Mouse (Mus musculus) thymus, postnatal 10 days (tissue): ENCODE data around the gene Htr1d.

Experiments used
- DNase-seq, 2 experiments: peaks; one replicate each; pipeline ENCODE4 v3.0.0; 2021; ENCODE audit warnings: low spot score in 2 of 2

The Htr1d gene

DNA sequence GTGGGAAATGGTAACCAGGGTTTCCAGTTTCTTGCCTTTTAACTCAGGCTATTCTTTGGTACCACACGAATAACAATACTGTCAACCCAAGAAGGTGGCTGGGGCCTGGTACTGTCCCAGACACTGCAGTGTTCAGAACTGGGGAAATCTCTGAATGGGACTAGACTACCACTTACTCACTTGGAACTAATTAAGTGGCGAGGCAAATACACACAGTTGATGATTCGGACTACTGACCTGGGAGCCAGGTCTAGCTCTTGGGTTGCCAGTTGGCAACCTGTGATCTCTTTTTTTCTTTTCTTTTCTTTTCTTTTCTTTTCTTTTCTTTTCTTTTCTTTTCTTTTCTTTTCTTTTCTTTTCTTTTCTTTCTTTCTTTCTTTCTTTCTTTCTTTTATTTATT lies 29.0 kb downstream of the Htr1d start:
- DNase-seq: no peak

DNA sequence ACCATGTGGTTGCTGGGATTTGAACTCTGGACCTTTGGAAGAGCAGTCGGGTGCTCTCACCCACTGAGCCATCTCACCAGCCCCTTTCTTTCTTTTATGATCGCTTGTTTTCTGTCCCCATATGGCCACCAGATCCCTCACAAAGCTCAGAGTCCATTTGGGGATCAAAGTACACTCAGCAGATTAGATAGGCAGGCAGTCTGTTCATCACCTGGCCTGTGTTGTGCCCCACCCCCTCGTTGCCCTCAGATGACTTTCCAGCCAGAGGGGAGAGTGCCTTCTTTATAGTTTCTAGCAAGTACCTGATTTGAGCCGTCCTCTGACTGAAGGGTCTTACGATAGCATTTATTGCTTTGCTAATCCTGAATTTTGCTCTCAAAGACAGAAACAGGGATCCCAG lies 29.5 kb downstream of the Htr1d start:
- DNase-seq: no peak

DNA sequence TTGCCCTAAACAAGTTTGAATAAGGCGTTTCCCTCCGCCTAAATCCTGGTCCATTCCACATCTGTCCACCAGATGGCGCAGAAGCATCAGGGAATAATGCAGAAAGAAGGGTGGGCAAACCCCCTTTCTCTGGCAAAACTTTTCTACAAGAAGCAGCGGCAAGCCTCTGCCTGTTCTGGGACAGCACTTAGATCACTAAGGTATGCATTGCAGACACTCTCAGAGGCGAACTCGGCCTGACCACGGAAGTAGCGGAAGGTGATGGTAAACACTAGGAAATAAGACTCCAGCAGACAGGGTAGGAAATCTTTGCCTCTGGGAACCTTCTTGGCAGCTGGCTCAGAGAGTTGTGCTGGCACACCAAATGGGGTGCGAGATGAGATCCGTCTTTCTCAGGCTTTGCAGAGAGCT lies 31.5 kb downstream of the Htr1d start:
- DNase-seq: peak; percentile 45 to 72

DNA sequence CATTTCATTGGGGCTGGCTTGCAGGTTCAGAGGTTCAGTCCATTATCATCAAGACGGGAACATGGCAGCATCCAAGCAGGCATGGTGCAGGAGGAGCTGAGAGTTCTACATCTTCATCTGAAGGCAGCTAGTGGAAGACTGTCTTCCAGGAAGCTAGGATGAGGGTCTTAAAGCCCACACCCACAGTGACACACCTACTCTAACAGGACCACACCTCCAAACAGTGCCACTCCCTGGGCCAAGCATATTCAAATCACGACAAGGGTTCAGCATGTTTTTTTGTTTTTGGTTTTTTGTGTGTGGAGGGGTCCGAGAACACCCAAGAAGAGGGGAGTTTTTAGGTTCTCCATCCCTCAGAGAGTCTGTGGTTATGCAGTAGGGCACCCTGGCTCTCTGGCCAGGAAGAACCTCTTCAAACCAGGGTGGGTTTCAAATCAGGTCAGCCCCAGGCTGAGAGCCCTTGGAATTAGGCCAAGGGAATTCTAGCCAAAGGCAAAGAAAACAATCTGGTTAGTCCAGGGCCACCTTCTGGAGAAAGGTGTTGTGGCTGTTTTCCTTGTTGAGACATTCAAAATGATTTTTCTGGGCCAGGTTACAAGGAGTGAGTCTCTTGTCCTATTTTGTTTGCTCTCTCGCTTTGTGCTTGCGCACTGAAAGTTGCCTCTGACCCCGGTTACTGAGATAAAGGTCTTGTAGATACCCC lies 33.3 kb downstream of the Htr1d start:
- DNase-seq: no peak

DNA sequence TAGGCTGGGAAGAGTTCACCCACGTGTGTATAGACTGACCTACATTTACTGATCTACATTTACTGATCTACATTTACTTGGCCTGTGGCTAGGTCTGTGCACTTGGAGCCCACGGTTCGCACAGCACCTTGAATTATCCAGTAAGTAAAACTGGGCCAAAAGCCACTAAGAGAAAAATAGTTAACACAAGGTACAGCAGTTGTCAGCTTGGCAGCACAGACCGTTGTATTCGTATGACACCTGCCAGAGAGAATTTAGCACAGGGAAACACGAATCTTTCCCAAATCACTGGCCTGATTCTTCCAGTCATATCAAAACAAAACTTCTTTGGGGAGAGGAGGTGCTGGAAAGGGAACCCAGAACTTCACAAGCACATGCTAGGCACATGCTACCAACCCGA lies 35.0 kb downstream of the Htr1d start:
- DNase-seq: no peak

DNA sequence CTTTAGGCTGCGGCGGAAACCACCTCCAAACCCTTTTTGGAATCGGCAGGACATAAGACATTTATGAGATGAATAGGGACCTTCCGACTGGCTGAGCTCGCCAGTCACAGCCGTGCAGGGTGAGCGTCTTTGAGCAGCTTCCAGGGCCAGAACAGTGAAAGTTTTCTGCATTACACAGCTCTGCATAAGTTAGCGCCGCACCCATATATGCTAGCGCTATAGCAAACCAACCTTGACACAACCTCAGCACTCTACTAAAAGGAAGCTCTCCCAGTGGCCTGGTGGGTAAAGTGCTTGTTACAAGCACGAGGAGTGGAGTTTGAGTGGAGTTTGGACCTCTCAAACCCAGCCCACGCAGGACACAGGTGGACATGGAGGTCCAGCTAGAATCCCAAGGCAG lies 35.9 kb downstream of the Htr1d start:
- no peak for DNase-seq

DNA sequence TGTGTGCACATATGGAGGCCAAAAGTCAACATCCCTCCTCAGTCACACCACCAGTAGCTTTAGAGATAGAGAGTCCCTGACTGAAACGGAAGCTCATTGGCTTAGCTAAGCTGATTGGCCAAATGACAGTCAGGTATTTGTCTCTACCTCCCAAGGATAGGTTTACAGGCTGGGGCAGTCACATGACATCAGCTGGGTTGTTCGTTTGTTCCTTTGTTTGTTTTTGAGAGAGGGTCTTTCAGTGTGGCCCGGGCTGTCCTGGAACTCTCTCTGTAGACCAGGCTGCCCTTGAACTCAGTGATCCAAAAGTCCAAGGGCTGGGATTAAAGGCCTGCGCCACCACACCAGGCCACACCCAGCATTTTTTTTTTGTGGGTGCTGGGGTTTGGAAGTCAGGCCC lies 37.9 kb downstream of the Htr1d start:
- no peak for DNase-seq

DNA sequence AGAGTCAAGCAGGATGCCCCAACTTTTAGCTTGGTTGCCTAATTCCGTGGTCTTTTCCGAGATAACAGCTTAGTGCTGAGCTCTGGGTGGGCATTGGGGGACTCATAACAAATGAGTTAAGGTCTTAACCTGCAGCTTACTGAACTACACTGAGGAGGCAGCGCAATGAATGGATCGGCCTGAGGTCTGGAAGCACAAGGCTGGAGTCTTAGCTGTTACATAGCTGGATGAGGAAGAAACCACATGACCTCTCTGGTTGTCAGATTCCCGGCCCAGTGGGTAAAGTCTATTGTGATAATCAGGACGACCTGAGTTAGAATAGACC lies 38.4 kb downstream of the Htr1d start:
- no peak for DNase-seq

DNA sequence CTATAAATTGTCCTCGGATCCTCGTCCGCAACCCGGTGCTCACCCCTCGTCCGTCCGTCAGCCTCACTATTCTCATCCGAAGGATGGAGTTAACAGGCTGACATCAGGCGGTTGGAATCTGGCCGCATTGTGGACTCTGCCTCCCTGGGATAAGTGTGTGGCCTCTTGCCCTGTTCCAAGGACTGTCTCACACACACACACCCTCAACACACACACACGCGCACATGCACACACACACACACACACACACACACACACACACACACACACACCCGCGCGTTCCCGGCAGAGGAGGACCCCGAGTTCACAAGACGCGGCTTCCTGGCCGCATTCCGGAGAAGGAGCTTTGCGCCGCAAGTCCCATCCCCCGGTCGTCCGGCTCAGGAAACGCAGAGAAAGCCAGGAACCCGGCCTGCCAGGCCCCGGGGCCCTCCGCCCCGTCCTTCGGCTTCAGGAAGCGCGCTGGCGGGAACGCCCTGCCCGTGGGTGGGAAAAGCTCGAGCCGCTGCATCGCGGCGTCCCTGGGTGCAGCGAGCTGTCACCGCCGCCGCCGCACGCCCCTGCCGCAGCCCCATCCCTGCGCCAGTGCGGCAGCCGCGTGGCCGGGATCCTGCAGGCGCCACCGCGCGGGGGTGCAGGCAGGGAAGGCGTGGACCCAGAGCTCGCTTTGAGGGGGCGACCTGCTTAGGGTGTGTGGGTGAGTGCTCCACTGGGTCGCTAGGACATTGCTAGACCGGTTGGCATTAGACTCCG lies 38.9 kb downstream of the Htr1d start, which contains the start of gene 6030445D17Rik:
6030445D17Rik (plus strand) TSS at position 165 of the 753 bp plus-strand sequence.
- DNase-seq: peak in 1 of 2 experiments; percentile 24

DNA sequence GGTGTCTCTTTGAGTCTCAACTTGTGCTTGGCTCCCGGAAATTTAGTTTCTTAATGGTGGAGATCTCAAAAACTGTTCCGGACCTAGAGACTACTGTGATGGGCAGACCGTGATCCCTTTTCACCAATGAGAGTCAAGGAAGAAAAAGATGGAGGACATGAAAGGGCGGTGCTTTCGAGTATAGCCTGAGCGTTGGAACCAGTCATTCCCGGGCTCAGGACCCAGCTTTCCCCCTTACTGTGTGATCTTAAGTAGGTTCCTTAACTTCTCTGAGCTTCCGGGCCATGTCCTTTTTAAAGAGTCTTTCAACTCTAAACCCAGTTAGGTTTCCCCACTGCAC lies 39.5 kb downstream of the Htr1d start:
- no peak for DNase-seq

DNA sequence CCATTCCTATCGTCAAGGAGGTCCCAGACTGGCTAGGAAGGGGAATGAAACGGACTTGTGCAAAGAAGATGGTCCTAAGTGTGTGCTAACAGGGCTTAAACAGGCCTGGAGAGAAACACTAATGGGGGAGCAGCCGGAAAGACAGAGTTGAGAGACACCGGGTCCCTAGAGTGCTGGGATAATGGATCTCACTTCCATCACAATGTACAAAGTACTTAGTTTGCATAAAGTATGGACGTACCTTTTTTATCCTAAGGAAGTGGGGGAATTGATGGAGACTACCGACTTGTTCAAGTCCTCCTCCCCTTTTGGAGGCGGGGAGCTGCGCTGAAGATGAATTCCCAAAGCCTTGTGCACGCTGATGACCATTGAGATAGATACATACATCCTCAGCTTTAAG lies 40.1 kb downstream of the Htr1d start:
- DNase-seq: no peak

DNA sequence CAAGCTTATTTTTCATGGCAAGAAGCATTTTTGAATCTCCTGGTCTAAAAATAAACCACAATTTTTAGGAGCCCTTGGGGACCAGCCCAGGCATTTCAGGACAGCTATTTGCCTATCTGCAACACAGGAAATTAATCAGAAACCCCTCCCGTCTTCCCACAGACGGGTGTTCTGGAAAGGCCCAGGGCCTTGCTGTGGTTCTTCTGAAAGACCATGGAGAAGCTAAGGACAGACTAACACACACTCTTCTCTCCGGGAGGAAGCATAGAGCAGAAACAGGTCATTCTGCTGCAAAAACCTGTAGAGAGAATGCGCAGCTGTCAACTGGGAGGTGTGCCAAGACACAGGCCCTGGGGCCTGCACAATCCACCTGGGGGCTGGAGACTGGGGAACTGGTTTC lies 42.9 kb downstream of the Htr1d start:
- DNase-seq: no peak

DNA sequence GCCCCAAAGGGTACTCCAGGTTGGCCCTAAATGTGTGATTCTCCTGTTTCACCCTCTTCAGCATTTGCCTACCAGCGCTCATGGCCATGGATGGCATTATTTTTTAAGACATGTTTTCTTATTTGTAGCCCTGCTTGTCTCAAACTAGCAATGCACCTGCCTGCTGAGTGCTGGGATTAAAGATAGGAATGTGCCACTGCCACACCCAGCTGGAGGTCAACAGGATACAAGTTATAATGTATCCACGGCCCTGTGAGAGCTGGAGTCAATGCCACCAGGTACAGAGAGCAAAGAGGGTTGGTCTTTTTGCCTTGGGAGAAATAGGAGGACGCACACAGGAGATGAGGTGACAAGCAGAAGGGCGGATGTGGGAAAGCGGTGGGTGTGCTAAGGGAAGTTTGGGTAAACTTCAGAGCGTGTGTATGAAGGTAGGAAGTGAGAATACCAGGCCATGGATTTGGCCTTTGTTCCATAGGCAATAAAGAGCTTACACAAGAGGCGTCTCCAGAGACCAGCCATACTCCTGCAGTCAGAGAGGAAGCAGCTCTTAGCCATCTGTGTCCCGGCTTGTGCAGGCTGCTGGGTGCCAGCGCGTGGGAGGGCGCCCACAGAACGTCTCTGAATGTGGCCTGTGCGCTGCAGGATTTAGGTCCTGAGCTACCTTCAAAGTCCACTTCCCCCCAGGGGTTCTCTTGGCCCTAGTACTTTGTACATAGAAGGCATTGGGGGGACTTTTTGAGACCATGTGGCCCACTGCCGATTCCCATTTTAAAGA lies 45.4 kb downstream of the Htr1d start:
- no peak for DNase-seq

DNA sequence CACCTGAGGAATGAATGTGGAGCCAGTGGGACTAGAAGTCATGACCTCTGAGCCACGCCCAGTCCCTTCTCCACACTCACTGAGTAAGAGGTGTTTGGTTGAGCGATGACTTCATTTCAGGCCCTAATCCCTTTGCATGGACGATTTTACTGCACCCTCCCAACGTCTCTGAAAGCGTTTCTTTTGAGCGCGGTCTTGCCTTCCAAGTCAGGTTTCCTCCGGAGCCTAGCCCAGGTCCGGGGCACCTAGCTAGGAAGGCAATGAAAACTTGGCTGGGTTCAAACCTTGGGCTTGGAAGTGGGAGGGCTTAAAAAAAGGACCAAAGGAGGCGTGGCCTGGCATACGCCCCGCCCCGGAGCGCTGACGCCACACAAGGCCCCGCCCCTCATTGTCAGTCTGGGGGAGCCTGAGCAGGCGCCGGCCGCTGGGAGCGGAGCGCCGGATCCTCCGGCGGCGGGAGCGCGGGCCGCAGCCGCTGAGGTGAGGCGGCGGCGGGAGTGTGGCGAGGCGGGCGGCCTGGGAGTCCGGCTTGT lies 46.1 kb downstream of the Htr1d start, which contains the start of gene Luzp1:
Luzp1 (plus strand) TSS at position 391 of the 533 bp plus-strand sequence.
- peak; percentile 81 to 85 for DNase-seq

DNA sequence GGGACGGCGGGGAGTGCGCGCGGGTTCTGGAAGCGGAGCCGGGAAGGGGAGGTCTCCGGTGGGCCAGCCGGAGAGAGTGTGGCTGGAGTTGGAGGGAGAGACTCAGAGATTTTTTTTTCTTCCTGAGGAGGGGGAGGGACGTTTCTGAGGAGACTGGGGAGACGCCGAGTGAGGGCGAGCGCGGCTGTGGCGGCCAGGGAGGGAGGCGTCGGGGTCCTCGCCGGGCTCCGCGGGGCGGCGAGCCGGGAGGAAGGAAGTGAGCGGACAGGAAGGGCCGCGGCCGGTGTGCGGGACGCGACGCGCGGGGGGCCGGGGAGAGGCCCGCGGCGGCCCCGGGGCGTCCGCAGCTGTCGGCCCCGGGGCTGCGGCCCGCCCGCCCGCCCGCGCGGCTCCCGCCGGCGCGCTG lies 46.6 kb downstream of the Htr1d start:
- DNase-seq: no peak

DNA sequence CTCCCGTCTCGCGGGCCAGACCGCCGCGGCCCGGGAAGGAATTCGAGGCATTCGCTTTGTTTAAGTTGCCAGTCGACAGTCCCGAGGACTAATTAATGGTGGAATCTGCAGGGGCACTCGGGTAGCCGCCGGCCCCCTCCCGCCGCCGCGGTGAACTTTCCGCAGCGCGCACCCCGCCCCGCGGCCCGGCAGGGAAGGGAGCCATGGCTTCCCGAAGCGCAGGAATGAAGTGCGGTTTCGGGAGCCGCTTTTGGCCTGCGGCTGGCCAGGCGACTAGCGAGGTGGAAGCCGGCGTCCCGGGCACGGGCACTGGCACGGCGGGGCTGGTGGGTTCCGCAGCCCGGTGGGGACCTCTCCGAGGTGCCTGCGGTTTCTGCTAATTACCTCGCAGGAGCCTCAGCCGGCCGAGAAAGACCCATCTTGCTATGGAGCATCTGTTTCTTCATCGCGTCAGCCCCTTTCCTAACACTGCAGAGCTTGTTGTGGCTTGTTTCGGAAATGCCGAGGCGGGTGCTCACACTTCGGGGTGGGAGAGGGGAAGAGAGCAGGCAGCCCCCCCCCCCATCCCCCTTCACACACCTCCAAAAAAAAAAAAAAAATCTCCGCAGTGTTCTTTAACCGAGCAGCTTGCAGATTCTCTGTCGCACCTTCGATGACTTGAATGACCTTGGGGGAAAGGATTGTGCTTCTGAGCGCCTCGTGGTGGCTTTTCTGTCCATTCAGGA lies 47.2 kb downstream of the Htr1d start:
- DNase-seq: peak in 1 of 2 experiments; percentile 16

DNA sequence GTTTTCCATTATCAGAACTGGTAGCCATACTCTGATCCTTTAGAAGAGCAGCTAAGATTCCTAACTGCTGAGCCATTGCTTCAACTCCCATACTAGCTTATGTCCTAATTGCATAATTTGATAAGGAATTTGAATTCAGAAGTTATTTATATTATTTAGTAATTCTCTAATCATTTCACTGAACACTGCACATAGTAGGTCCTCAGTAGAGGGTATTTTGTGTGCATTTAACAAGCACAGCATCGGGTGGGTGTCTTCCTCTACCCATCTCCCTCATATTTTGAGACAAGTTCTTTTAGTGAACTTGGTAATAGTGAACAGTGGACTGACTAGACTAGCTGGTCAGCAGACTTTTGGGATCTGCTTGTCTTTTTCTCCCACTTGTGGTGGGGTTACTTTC lies 53.4 kb downstream of the Htr1d start:
- no peak for DNase-seq

DNA sequence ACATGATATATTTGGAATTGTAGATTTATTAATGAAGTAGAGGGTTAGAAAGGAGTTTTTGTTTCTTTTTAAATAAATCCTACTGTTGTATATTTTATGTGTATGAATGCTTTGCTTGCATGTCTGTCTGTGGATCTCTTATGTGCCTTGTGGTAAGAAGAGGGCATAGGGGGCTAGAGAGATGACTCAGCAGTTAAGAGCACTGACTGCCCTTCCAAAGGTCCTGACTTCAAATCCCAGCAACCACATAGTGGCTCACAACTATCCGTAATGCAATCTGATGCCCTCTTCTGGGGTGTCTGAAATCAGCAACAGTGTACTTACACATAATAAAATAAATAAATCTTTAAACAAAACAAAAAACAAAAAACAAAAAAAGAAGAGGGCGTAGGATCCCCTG lies 63.2 kb downstream of the Htr1d start:
- DNase-seq: no peak
